Mouse (Mus musculus) kidney, embryonic 16.5 days (tissue): ENCODE measurements around the gene Tmcc2. TPM values are rescaled to one million over a fixed set of nuclear protein-coding genes. Genes with fewer than 3 reads are reported as not detected.

Experiments used
- ATAC-seq: fragments of 200-750 bp; cut with Nextera tagmentation; 2 replicates; pipeline ENCODE4 v1.8.0; 2017; ENCODE audit warnings: moderate TSS enrichment; ENCODE audit not compliant: low FRiP score, low TSS enrichment
- H3K27ac ChIP-seq: fragments of 300-500 bp; sonication (generic); 2 replicates; pipeline ENCODE4 v1.5.1; 2014; ENCODE audit warnings: low read length
- H3K27me3 ChIP-seq: fragments of 300-500 bp; sonication (generic); 2 replicates; pipeline ENCODE4 v1.6.1; 2014; ENCODE audit warnings: low read length, control low read depth, mixed read lengths; ENCODE audit not compliant: insufficient read depth
- H3K36me3 ChIP-seq: fragments of 300-500 bp; sonication (generic); 2 replicates; pipeline ENCODE4 v1.6.1; 2014; ENCODE audit warnings: low read length, control low read depth, mixed read lengths; ENCODE audit not compliant: insufficient read depth
- H3K4me1 ChIP-seq: fragments of 300-500 bp; sonication (generic); 2 replicates; pipeline ENCODE4 v1.6.1; 2014; ENCODE audit warnings: low read length, control low read depth, mixed read lengths; ENCODE audit not compliant: insufficient read depth
- H3K4me2 ChIP-seq: fragments of 300-500 bp; sonication (generic); replicated peaks from 2 replicates; pipeline ENCODE4 v1.6.1; 2014; ENCODE audit warnings: low read depth, low read length
- H3K4me3 ChIP-seq: fragments of 300-500 bp; sonication (generic); 2 replicates; pipeline ENCODE4 v1.5.1; 2014; ENCODE audit warnings: mild to moderate bottlenecking, low read length
- H3K9ac ChIP-seq: fragments of 300-500 bp; sonication (generic); replicated peaks from 2 replicates; pipeline ENCODE4 v1.6.1; 2014; ENCODE audit warnings: low read length
- H3K9me3 ChIP-seq: fragments of 300-500 bp; sonication (generic); 2 replicates; pipeline ENCODE4 v1.6.1; 2016; ENCODE audit warnings: low read length, control low read depth
- WGBS: fragments of 180-500 bp; shearing (Covaris S2); extraction: QIAGEN DNeasy Blood & Tissue Kit; methylation state at CpG from one replicate; pipeline ENCODE4 v1.1.7; 2014; 5-methylcytosine and 5-hydroxymethylcytosine counted together
- polyA plus RNA-seq: library from polyadenylated mRNA; unstranded; fragments of >200 nt; fragmentation: Nextera tagmentation; extraction: Ambion mirVana; gene quantifications from 2 replicates; pipeline ENCODE4 v1.2.1, GENCODE M21; 2015

Tmcc2 gene
- polyA plus RNA-seq, 1 experiment from 2014 or later = 8.6 TPM

GRCm38 (mm10) chr1:132326777-132327176 is 64.3 kb downstream of the Tmcc2 start:
- Histone ChIP-seq H3K36me3 (no peaks in the 10 kb centered on the region), H3K9me3 (no peaks in the 10 kb centered on the region), H3K27ac (0 out of 2 replicates have a peak overlapping the region, but pooled peaks have one; percentile 30), H3K4me3 (no peak overlapping the region), H3K27me3 (no peaks in the 10 kb centered on the region), H3K9ac (no peak overlapping the region; the same call in 1 of the 2 replicates), H3K4me2 (no peak overlapping the region), H3K4me1 (peaks cover 35% of the 10 kb centered on the region)
- 41% methylated on average over 9 of the region's 9 CpGs for WGBS
- no peak for ATAC-seq

GRCm38 (mm10) chr1:132322711-132323542 is 68.2 kb downstream of the Tmcc2 start:
- H3K36me3 ChIP-seq = no peaks in the 10 kb centered on the region
- H3K4me1 ChIP-seq = peaks cover 44% of the 10 kb centered on the region
- H3K9me3 ChIP-seq = no peaks in the 10 kb centered on the region
- H3K27ac ChIP-seq = peak overlapping the region; percentile 51; the same call in 1 of the 2 replicates
- peak; percentile 44; the same call in 1 of the 2 replicates for ATAC-seq
- no peak overlapping the region for H3K9ac ChIP-seq
- no peak overlapping the region for H3K4me3 ChIP-seq
- WGBS = 38% methylated on average over 13 of the region's 13 CpGs
- no peak overlapping the region for H3K4me2 ChIP-seq
- H3K27me3 ChIP-seq = no peaks in the 10 kb centered on the region

GRCm38 (mm10) chr1:132321821-132322580 is 69.1 kb downstream of the Tmcc2 start:
- Histone ChIP-seq H3K27me3 (no peaks in the 10 kb centered on the region), H3K4me3 (no peak overlapping the region), H3K4me2 (no peak overlapping the region), H3K9me3 (no peaks in the 10 kb centered on the region), H3K27ac (peak overlapping the region; percentile 51; the same call in 1 of the 2 replicates), H3K9ac (no peak overlapping the region), H3K4me1 (peaks cover 42% of the 10 kb centered on the region), H3K36me3 (no peaks in the 10 kb centered on the region)
- 64% methylated on average over 7 of the region's 7 CpGs for WGBS
- no peak for ATAC-seq

GRCm38 (mm10) chr1:132319242-132319641 is 71.8 kb downstream of the Tmcc2 start:
- Histone ChIP-seq H3K27me3 (peaks cover 15% of the 10 kb centered on the region), H3K4me2 (no peak overlapping the region), H3K4me1 (peaks cover 38% of the 10 kb centered on the region), H3K4me3 (no peak overlapping the region), H3K36me3 (no peaks in the 10 kb centered on the region), H3K27ac (no peak overlapping the region), H3K9ac (no peak overlapping the region), H3K9me3 (no peaks in the 10 kb centered on the region)
- ATAC-seq = peak; percentile 36; the same call in 1 of the 2 replicates
- WGBS = 52% methylated on average over 5 of the region's 5 CpGs

- Histone ChIP-seq H3K4me3 (no peak overlapping the region), H3K27me3 (peaks cover 21% of the 10 kb centered on the region), H3K36me3 (no peaks in the 10 kb centered on the region), H3K27ac (no peak overlapping the region), H3K4me1 (peaks cover 38% of the 10 kb centered on the region), H3K9ac (no peak overlapping the region), H3K4me2 (peak overlapping the region; percentile 19; the same call in 1 of the 2 replicates), H3K9me3 (no peaks in the 10 kb centered on the region)
- 46% methylated on average over 8 of the region's 8 CpGs for WGBS
- ATAC-seq = no peak
Observed at GRCm38 (mm10) chr1:132317894-132318863, 72.9 kb downstream of the Tmcc2 start.

- peaks cover 21% of the 10 kb centered on the region for H3K27me3 ChIP-seq
- no peak overlapping the region for H3K9ac ChIP-seq
- H3K36me3 ChIP-seq = no peaks in the 10 kb centered on the region
- no peak for ATAC-seq
- no peak overlapping the region for H3K4me3 ChIP-seq
- WGBS = 89% methylated on average over 4 of the region's 4 CpGs
- H3K4me1 ChIP-seq = peaks cover 30% of the 10 kb centered on the region
- peak overlapping the region; percentile 19; the same call in 1 of the 2 replicates for H3K4me2 ChIP-seq
- no peaks in the 10 kb centered on the region for H3K9me3 ChIP-seq
- no peak overlapping the region for H3K27ac ChIP-seq
Observed at GRCm38 (mm10) chr1:132317413-132317812, 73.7 kb downstream of the Tmcc2 start.

GRCm38 (mm10) chr1:132316625-132316994 is 74.5 kb downstream of the Tmcc2 start:
- peaks cover 21% of the 10 kb centered on the region for H3K27me3 ChIP-seq
- WGBS = 32% methylated on average over 7 of the region's 7 CpGs
- no peaks in the 10 kb centered on the region for H3K9me3 ChIP-seq
- no peak for ATAC-seq
- H3K9ac ChIP-seq = peak overlapping the region; percentile 70
- H3K4me1 ChIP-seq = peaks cover 30% of the 10 kb centered on the region
- peak overlapping the region; percentile 66 for H3K4me3 ChIP-seq
- H3K4me2 ChIP-seq = peak overlapping the region; percentile 96
- H3K27ac ChIP-seq = no peak overlapping the region
- no peaks in the 10 kb centered on the region for H3K36me3 ChIP-seq

- Histone ChIP-seq H3K27me3 (peaks cover 21% of the 10 kb centered on the region), H3K4me2 (peak within 1 kb of the TSS; percentile 96), H3K9me3 (no peaks in the 10 kb centered on the region), H3K27ac (no peak within 1 kb of the TSS), H3K9ac (peak within 1 kb of the TSS; percentile 70), H3K36me3 (no peaks in the 10 kb centered on the region), H3K4me3 (peak within 1 kb of the TSS; percentile 66), H3K4me1 (peaks cover 30% of the 10 kb centered on the region)
- peak; percentile 88 for ATAC-seq
- under 1% methylated on average over 67 of the region's 67 CpGs for WGBS
Observed at GRCm38 (mm10) chr1:132315889-132316624, 75.0 kb downstream of the Tmcc2 start, which contains the start of gene Nuak2. TSS of gene Nuak2 (plus strand) at chr1:132316126.
